Comparison of ENCODE assay signal across 9 mouse cellular contexts in the genomic region with DNA sequence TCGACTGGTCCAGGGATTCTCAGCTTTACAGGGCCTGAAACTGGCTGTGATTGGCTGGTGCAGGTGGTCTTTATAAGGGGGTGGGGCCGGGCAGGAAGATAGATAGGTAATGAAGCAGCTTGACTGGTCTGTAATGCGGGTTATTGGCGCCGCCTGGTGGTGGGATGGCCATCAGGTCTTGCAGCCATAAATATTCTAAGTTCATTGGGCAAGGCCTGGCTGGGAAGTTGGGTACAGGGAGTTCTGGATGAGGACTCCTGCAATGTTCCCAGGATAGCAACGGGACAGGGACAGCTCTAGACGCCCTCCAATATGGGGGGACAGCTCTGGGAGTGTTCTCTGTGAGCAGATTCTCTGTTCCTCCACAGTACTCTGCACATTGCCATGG. TPM values are rescaled to one million over a fixed set of nuclear protein-coding genes. Genes with fewer than 3 reads are reported as not detected.
A peak's percentile ranks its signal among the peaks of the same experiment; 100 is the strongest.
DNase-seq lines count a peak whose midpoint lies in the region; ATAC-seq and TF ChIP-seq lines count a peak whose summit lies in the region.
"Had no signal": no experiment of that assay in that cellular context is flagged by ENCODE, and none has a peak within 500 bp of the region (broad histone marks: within the 10 kb centered on the region; RNA-seq: fewer than 3 reads in every experiment).

No protein-coding gene starts in this region.

- no peaks in the 10 kb centered on the region for H3K27me3 ChIP-seq in embryonic facial prominence, embryonic 12.5 days
- H3K27me3 ChIP-seq in limb, embryonic 14.5 days (ENCODE audit: control insufficient read depth, insufficient read depth, low read length), result no peaks in the 10 kb centered on the region
- H3K27me3 ChIP-seq in midbrain, postnatal 0 days (ENCODE audit: insufficient read depth, low read length), result no peaks in the 10 kb centered on the region
- H3K27me3 ChIP-seq: Patski had no signal

- peak overlapping the region; percentile 41; the same call in 1 of the 2 replicates for H3K27ac ChIP-seq in embryonic facial prominence, embryonic 12.5 days
- no peak overlapping the region for H3K27ac ChIP-seq in limb, embryonic 14.5 days (replicated peaks; ENCODE audit: low read depth, low read length)
- H3K27ac ChIP-seq in midbrain, postnatal 0 days (ENCODE audit: low read depth, low read length), result no peak overlapping the region

- H3K4me3 ChIP-seq in embryonic facial prominence, embryonic 12.5 days, result no peak overlapping the region
- no peak overlapping the region; the same call in 1 of the 2 replicates for H3K4me3 ChIP-seq in limb, embryonic 14.5 days (replicated peaks; ENCODE audit: low read length)
- H3K4me3 ChIP-seq in midbrain, postnatal 0 days (ENCODE audit: low read depth, low read length), result peak overlapping the region; percentile 25

- TF ChIP-seq POLR2A in limb, embryonic 14.5 days (IDR thresholded peaks at IDR 0.05; ENCODE audit: borderline replicate concordance, extremely low read depth, insufficient read depth, insufficient read length), result no peak

- H3K36me3 ChIP-seq in embryonic facial prominence, embryonic 12.5 days, result no peaks in the 10 kb centered on the region
- peaks cover 14% of the 10 kb centered on the region; the same call in 1 of the 2 replicates for H3K36me3 ChIP-seq in limb, embryonic 14.5 days (ENCODE audit: control insufficient read depth, insufficient read depth, low read length)
- no peaks in the 10 kb centered on the region for H3K36me3 ChIP-seq in midbrain, postnatal 0 days (ENCODE audit: insufficient read depth, low read length)

- peak; percentile 31 for DNase-seq in 3134 (ENCODE audit: extremely low read depth, insufficient read length, low spot score)
- DNase-seq in adrenal gland, postnatal 25 days, result peak; percentile 89
- peak; percentile 84 for DNase-seq in heart, adult 8-10 months (ENCODE audit: low spot score)
- DNase-seq in kidney, adult 8-10 months, result peak; percentile 75 to 89
- peak; percentile 89 for DNase-seq in limb, embryonic 14.5 days (ENCODE audit: low spot score)
- DNase-seq in midbrain, postnatal 0 days (ENCODE audit: low spot score), result peak; percentile 92
- DNase-seq in spleen, postnatal 14 days (ENCODE audit: low spot score in 2 of 2), result peak; percentile 58 to 76

- WGBS in embryonic facial prominence, embryonic 12.5 days, result 3% methylated on average over 7 of the region's 7 CpGs
- WGBS in limb, embryonic 14.5 days, result 0% methylated on average over 7 of the region's 7 CpGs
- 3% methylated on average over 7 of the region's 7 CpGs for WGBS in midbrain, postnatal 0 days

- H3K9ac ChIP-seq in embryonic facial prominence, embryonic 12.5 days, result no peak overlapping the region
- H3K9ac ChIP-seq in limb, embryonic 14.5 days (ENCODE audit: low read depth, low read length, severe bottlenecking), result no peak overlapping the region
- no peak overlapping the region for H3K9ac ChIP-seq in midbrain, postnatal 0 days (replicated peaks; ENCODE audit: low read length, poor library complexity, severe bottlenecking)

- H3K9me3 ChIP-seq in embryonic facial prominence, embryonic 12.5 days, result no peaks in the 10 kb centered on the region
- no peaks in the 10 kb centered on the region for H3K9me3 ChIP-seq in limb, embryonic 14.5 days (ENCODE audit: control insufficient read depth, low read length)
- H3K9me3 ChIP-seq in midbrain, postnatal 0 days (ENCODE audit: low read length), result no peaks in the 10 kb centered on the region

- peaks cover 38% of the 10 kb centered on the region for H3K4me1 ChIP-seq in embryonic facial prominence, embryonic 12.5 days
- H3K4me1 ChIP-seq in limb, embryonic 14.5 days (ENCODE audit: control insufficient read depth, insufficient read depth, low read length), result peaks cover 21% of the 10 kb centered on the region
- H3K4me1 ChIP-seq in midbrain, postnatal 0 days (ENCODE audit: insufficient read depth, low read length), result no peaks in the 10 kb centered on the region

- H3K4me2 ChIP-seq in embryonic facial prominence, embryonic 12.5 days (replicated peaks), result peak overlapping the region; percentile 36
- peak overlapping the region; percentile 42; the same call in 1 of the 2 replicates for H3K4me2 ChIP-seq in limb, embryonic 14.5 days (replicated peaks; ENCODE audit: low read depth, low read length, severe bottlenecking)
- H3K4me2 ChIP-seq in midbrain, postnatal 0 days (ENCODE audit: low read depth, low read length, poor library complexity, severe bottlenecking), result peak overlapping the region; percentile 42

- TF ChIP-seq CTCF in midbrain, postnatal 0 days (IDR thresholded peaks at IDR 0.05), result peak; percentile 90

- ATAC-seq in embryonic facial prominence, embryonic 12.5 days (ENCODE audit: insufficient number of reproducible peaks, insufficient read depth, low FRiP score, low TSS enrichment), result peak; percentile 18; the same call in 1 of the 2 replicates
- ATAC-seq in limb, embryonic 14.5 days (ENCODE audit: low FRiP score, low read depth), result peak; percentile 75
- ATAC-seq in midbrain, postnatal 0 days (ENCODE audit: low FRiP score), result peak; percentile 83
- ATAC-seq: Patski had no signal

RNA-seq across cellular contexts. Expression of a gene that starts 11.6 kb away (rescaled TPM):
- total RNA-seq in adrenal gland, postnatal 25 days (2021), result 27.6 and 38.9 TPM in 2 replicates
- 91.0 and 95.2 TPM in 2 replicates for polyA plus RNA-seq in embryonic facial prominence, embryonic 12.5 days (2016; fragmentation: Nextera tagmentation; extraction: Ambion mirVana)
- 10 to 100 TPM; 12.7 to 14.4 (median 13.5) TPM for total RNA-seq in heart, adult 8-10 months (2022)
- polyA plus RNA-seq in limb, embryonic 14.5 days (2012; rRNA removed), result 66.3 and 77.4 TPM in 2 replicates
- 59.9 and 69.1 TPM in 2 replicates for polyA plus RNA-seq in limb, embryonic 14.5 days (2014; fragmentation: Nextera tagmentation; extraction: Ambion mirVana)
- total RNA-seq in midbrain, postnatal 0 days (2014; rRNA removed), result 61.9 and 73.5 TPM in 2 replicates
- 80.6 and 84.1 TPM in 2 replicates for polyA plus RNA-seq in midbrain, postnatal 0 days (2015; fragmentation: Nextera tagmentation; extraction: Ambion mirVana)

RNA-seq across cellular contexts. Expression of a gene that starts 15.6 kb away (rescaled TPM):
- total RNA-seq in adrenal gland, postnatal 25 days (2021), result 2.4 and 2.6 TPM in 2 replicates
- polyA plus RNA-seq in embryonic facial prominence, embryonic 12.5 days (2016; fragmentation: Nextera tagmentation; extraction: Ambion mirVana), result 17.0 and 17.8 TPM in 2 replicates
- total RNA-seq in heart, adult 8-10 months (2022), result under 1 TPM in 2 of 4 experiments, not detected in 2; 0.47 to 0.95 TPM
- polyA plus RNA-seq in limb, embryonic 14.5 days (2012; rRNA removed), result 48.9 and 52.5 TPM in 2 replicates
- 14.4 and 18.7 TPM in 2 replicates for polyA plus RNA-seq in limb, embryonic 14.5 days (2014; fragmentation: Nextera tagmentation; extraction: Ambion mirVana)
- total RNA-seq in midbrain, postnatal 0 days (2014; rRNA removed), result 5.0 and 6.3 TPM in 2 replicates
- 19.1 and 19.9 TPM in 2 replicates for polyA plus RNA-seq in midbrain, postnatal 0 days (2015; fragmentation: Nextera tagmentation; extraction: Ambion mirVana)

RNA-seq across cellular contexts. Expression of a gene that starts 23.3 kb away (rescaled TPM):
- 1.7 and 2.4 TPM in 2 replicates for total RNA-seq in adrenal gland, postnatal 25 days (2021)
- 47.6 and 49.8 TPM in 2 replicates for polyA plus RNA-seq in embryonic facial prominence, embryonic 12.5 days (2016; fragmentation: Nextera tagmentation; extraction: Ambion mirVana)
- under 1 TPM; 0.35 to 0.91 (median 0.46) TPM for total RNA-seq in heart, adult 8-10 months (2022)
- 50.3 and 57.4 TPM in 2 replicates for polyA plus RNA-seq in limb, embryonic 14.5 days (2012; rRNA removed)
- 74.6 and 75.4 TPM in 2 replicates for polyA plus RNA-seq in limb, embryonic 14.5 days (2014; fragmentation: Nextera tagmentation; extraction: Ambion mirVana)
- 8.3 and 11.0 TPM in 2 replicates for total RNA-seq in midbrain, postnatal 0 days (2014; rRNA removed)
- polyA plus RNA-seq in midbrain, postnatal 0 days (2015; fragmentation: Nextera tagmentation; extraction: Ambion mirVana), result 1.3 TPM in 2 replicates

RNA-seq across cellular contexts. Expression of a gene that starts 47.8 kb away (rescaled TPM):
- total RNA-seq in adrenal gland, postnatal 25 days (2021), result 88.0 and 93.9 TPM in 2 replicates
- polyA plus RNA-seq in embryonic facial prominence, embryonic 12.5 days (2016; fragmentation: Nextera tagmentation; extraction: Ambion mirVana), result 113 and 115 TPM in 2 replicates
- total RNA-seq in heart, adult 8-10 months (2022), result 10 to 100 TPM; 45.4 to 56.5 (median 51.6) TPM
- 93.6 and 113 TPM in 2 replicates for polyA plus RNA-seq in limb, embryonic 14.5 days (2012; rRNA removed)
- 34.5 and 38.3 TPM in 2 replicates for polyA plus RNA-seq in limb, embryonic 14.5 days (2014; fragmentation: Nextera tagmentation; extraction: Ambion mirVana)
- total RNA-seq in midbrain, postnatal 0 days (2014; rRNA removed), result 121 and 122 TPM in 2 replicates
- polyA plus RNA-seq in midbrain, postnatal 0 days (2015; fragmentation: Nextera tagmentation; extraction: Ambion mirVana), result 173 and 186 TPM in 2 replicates

RNA-seq across cellular contexts. Expression of a gene that starts 53.8 kb away (rescaled TPM):
- 55.0 and 68.0 TPM in 2 replicates for total RNA-seq in adrenal gland, postnatal 25 days (2021)
- polyA plus RNA-seq in embryonic facial prominence, embryonic 12.5 days (2016; fragmentation: Nextera tagmentation; extraction: Ambion mirVana), result 95.8 and 102 TPM in 2 replicates
- total RNA-seq in heart, adult 8-10 months (2022), result 100 to 1,000 TPM; 266 to 279 (median 267) TPM
- polyA plus RNA-seq in limb, embryonic 14.5 days (2012; rRNA removed), result 113 and 119 TPM in 2 replicates
- polyA plus RNA-seq in limb, embryonic 14.5 days (2014; fragmentation: Nextera tagmentation; extraction: Ambion mirVana), result 58.3 and 68.4 TPM in 2 replicates
- total RNA-seq in midbrain, postnatal 0 days (2014; rRNA removed), result 106 and 124 TPM in 2 replicates
- 56.9 and 61.2 TPM in 2 replicates for polyA plus RNA-seq in midbrain, postnatal 0 days (2015; fragmentation: Nextera tagmentation; extraction: Ambion mirVana)

Comparison
In these comparisons a context has a peak if more than half of its experiments do, and no peak if none do; other contexts are left out.
1. DNase-seq: peak in every context shown above with its lines; median percentile 92 in midbrain, postnatal 0 days; 89 in adrenal gland, postnatal 25 days; 89 in limb, embryonic 14.5 days; 84 in heart, adult 8-10 months; 82 in kidney, adult 8-10 months; 67 in spleen, postnatal 14 days; 31 in 3134.
2. ATAC-seq: peak in every context shown above with its lines; median percentile 83 in midbrain, postnatal 0 days; 75 in limb, embryonic 14.5 days; 18 in embryonic facial prominence, embryonic 12.5 days.